Mouse (Mus musculus) layer of hippocampus, postnatal 36 days (tissue): Measurements from ENCODE around the gene Dusp3. TPM values are rescaled to one million over a fixed set of nuclear protein-coding genes. Genes with fewer than 3 reads are reported as not detected.

Experiments
- DNase-seq, 2 experiments: peaks; one replicate each; pipeline ENCODE4 v3.0.0; 2022
- total RNA-seq, 2 experiments: library from RNA; stranded (reverse); gene quantifications; 2 replicates each; pipeline ENCODE4 v1.2.3; 2021

Gene Dusp3
- total RNA-seq, result 100 to 1,000 TPM; 138 to 158 TPM

DNA sequence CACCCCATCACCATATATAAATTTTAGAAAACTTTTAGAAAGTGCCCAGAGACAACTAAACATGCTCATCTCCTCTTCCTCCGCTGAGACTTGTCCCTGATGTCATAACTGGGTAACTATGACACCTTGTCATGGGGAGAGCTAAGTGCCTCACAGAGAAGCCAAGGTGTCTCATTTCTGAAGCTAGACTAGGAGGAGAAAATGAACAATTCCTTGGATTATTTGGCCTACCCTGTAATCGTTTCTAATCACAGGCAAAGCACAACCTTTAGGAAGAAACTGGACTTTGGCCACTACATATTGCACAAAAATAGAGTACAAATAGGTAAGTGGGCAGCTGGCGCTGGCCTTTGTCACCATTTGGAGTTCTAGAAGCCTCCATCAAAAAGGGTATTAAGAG is at the start of gene Dusp3:
Gene Dusp3, minus strand, starts transcription at position 101 of the 400 bp plus-strand sequence.
- no peak for DNase-seq

DNA sequence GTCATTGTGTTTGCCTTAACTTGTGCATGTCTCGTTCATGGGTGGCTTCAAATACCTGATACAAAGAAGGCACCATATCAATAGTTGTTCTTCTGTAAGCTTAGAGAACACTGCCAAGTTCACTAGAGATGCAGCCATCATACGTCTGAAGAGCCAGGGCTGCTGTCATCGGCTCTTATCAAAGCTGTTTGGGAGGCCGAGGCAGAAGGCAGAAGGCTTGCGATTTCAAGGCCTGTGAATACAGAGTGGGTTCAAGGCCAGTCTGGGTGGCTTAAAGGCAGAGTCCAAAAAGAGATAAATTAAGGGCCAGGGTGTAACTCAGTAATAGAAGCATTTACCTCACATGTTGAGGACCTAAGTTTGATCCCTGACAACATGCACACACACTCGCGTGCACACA is 49.5 kb upstream of the Dusp3 start:
- no peak for DNase-seq

DNA sequence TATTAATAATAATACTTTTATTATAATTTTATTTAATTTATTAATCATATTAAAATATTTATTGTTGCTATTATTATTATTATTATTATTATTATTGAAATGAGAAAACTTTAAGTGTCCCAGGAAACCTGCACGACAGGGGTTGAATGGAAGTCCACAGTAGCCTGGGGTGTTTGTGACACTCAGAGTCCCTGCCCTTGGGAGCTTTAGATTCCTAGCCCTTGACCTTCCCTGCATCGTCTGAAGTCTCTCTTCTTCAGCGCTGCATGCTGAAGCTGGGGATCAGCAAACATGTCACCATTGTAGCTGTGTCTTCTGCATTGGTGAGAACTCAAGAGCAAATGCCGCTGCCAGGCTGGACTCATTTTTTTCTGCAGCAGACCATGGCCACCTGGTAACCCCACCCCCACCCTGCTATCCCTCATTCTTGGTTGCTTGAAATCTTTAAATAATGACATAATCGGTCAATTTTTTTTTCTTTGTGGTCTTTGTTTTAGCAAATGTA is 48.7 kb upstream of the Dusp3 start:
- no peak for DNase-seq

DNA sequence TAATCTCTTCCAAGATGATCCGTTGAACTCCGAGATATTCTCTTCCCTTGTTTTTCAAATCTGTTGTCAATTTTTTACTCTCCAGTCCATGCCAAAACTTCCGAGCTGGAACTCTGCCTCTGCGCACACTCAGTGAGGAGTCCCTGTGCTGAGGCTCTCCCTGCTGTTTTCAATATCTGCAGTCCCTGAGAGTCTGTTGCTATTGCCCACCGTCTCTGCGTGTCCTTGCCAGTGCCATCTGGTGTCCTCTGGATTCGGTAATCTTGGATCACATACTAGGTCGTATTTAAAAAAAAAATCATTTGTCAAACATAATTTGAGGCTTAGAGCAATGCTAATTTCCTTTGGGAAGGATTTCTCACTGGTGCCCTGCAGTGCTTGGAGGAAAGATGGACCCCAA is 48.1 kb upstream of the Dusp3 start:
- peak; percentile 46 to 54 for DNase-seq

DNA sequence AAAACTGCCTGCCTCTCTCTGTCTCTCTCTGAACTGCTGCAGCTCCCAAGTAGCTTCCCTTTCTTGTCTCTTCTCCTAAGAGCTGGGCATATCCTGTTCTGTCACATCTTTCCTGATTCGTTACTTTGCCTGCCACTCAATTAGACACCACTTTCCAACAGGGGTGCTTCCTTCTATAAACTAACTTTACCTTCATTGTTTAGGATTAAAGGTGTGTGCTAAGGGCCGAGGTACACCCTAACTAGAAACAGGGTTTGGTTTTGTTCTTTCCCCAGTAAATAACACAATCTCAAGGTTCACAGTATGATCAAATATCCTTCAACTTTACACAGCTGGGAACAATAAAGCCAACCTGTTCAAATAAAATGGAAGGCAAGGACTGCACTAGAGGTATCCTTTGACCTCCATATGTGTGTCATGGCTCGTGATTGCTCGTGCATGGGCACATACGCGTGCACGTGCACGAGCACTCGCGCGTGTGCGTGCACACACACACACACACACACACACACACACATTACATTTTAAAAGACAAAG is 46.3 kb upstream of the Dusp3 start:
- DNase-seq, result no peak

DNA sequence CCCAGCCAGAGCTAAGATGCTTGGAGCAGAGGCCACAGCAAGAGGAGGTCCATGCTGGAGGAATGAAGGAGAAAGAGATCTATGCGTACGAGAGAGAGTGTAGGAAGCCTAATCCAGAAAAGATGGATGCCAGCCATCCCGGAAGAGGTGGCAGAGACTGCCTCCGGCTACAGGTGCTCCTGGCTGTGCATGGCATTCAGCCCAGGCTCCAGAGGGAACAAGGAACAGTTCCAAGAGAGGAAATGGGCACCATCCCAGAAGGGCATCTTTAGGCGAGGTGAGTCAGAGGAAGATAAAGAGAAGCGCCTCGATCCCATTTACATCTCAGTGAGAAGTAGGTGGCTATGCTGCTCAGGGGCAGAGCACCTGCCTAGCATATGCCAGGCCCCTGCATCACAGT is 44.3 kb upstream of the Dusp3 start:
- DNase-seq, result no peak

DNA sequence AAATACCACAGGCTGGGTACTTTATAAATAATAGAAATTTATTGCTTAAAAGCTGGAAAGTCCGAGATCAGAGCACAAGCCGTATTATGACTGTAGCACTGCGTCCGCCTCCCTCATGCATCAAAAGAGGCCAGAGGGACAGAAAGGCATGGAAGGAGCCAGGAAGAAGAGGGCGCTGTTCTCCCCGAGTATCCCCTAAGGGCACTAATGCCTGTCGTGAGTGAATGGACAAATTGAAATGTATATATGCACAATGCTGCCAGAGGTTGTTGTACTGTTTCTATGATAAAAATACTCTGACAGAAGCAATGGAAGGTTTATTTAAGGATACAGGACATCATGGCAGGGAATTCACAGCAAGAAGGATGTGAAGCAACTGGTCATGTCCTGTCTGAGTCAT is 43.2 kb upstream of the Dusp3 start:
- no peak for DNase-seq

DNA sequence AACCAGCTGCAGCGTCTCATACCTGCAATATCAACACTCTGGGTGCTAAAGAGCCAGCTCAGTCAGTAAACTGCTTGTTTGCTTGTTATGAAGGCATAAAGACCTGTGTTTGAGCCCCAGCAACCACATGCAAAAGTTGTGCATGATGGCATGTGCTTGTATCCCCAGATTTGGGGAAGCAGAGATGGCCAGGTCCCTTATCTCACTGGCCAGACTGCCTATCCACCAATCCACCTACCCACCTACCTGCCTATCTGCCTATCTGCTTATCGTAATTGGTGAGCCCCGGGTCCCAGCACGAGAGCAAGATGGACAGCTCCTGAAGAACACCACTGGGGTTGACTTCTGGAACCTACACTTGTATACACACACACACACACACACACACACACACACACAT is 42.5 kb upstream of the Dusp3 start:
- DNase-seq, result no peak

DNA sequence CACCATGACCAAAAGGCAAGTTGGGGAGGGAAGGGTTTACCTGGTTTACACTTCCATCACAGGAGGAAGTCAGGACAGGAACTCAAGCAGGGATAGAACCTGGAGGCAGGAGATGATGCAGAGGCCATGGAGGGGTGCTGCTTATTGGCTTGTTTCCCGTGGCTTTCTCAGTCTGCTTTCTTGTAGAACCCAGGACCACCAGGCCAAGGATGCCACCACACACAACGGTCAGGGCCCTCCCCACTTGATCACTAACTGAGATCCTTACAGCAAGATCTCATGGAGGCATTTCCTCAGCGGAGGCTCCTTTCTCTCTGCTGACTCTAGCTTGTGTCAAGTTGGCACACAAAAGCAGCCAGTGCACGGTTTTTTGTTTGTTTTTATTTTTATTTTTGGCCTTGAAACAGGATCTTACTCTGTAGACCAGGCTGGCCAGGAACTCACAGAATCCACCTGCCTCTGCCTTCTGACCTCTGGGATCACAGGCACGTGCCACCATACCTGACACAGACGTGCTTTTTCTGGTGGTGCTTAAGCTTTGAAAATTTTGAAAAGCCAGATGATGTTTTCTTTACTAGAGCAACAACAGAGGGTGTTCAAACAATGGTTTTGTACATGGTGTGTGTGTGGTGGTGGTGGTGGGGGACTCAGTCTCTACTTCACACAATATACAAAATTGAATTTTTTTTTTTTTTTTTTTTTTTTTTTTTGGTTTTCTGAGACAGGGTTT is 41.4 kb upstream of the Dusp3 start, which contains the start of gene Mpp3:
Gene Mpp3, minus strand, starts transcription at position 375 of the 730 bp plus-strand sequence.
- no peak for DNase-seq

DNA sequence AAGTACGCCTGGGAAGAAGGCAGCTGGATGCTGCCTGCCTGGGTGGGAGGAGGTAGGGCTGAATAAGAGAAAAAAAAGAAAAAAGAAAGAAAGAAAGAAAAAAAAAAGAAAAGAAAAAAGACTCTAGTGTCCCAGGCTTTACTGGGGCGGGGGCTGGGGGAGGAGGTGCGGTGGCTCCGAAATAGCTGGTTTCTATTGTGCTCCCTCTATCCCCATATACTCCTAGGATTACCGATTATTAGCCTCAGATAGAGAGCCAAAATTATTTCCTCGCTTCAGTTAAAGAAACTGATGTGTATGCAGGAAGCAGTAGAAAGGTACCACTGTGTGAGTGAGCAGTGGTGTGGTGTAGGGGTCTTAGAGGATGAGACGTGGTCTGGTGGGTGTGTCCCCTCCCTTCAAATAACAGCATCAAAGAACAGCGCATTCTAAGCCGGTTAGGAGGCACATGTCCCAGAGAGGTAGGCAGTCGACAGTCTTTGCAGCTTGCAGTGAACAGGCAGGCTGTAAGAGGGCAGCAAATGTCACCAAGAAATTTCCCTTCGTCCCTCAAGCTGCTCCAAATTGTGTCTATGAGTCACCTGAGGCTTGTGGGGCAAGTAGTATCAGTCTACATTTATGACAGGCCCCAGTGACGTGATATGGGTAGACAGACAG is 40.7 kb upstream of the Dusp3 start:
- DNase-seq, result no peak

DNA sequence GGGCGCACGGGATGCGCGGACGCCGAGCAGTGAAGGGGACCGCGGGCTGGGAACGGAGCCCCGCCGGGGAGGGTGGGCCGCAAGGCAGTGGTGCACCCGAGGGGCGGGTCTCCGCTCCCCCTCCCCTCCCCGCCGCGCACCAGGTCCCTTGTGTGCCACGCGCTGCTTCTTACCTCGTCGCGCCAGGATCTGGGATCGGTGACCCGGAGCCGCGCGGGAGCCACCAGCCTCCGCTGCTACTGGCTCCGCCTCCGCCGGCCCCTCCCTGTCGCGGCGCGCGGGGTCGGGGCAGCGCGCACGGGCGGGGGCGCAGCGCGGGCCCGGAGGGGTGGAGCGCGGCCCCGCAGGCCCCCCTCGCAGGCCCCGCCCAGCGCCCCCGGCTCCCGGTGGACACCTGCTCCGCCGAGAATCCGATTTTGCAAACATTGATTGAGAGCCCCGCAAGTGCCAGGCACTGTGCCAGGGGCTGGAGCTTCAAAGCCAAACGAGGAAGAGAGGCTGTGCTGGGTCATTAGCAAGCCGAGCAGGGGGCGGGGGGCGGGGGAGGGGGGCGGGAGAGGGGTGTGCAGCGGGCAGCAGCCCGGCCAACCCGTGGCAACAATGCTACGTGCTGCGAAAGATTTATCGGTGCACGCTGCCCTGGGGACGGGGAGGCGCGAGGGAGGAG is 40.0 kb upstream of the Dusp3 start:
- peak; percentile 65 to 70 for DNase-seq

DNA sequence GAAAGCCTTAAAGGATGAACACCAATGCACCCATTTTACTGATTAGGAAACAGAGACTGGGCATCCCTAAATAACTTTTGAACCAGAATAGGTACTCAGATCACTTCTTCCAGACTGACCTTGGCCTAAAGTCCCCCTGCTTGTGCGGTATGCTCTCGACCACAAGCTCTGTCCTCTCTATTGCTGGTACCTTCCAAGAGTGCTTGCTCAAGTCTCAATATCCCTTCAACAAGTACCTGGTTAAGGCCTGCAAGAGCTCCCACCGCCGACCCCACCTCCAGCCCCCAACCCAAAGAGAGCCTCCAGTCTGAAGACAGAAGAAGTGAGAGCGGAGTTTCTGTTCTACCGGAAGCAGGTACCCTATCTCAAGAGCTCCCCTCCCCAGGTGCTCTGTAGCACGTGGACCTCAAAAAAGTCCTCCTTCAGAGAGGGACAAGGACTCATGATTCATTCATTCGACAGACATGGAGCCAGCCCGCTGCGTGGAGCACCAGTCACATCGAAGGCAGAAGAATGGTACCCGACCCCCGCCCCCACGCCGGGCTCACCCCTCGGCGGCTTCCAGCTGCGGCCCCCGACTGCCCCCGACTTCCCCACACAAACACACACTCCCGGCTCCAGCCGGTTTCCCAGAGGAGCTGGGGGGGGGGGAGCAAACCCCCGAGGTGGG is 39.3 kb upstream of the Dusp3 start:
- DNase-seq, result no peak

DNA sequence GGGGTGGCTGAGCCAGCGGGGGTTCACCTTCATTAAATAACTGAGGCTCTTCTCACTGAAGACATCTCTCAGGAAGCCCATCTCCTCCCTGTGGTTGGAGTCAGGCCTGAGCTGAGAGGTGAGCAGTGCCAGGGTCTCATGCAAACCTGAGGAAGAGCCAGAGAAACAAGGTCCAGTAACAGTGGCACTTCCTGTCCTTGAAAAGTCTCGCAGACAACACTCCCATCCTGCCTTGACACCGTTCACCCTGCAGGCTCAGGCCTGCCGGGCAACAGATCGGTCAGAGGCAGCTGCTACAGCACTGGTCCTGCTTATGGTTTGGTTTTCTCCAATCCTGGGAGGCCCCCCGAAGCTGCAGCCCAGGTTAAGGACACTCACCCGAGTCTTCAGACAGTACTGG is 38.5 kb upstream of the Dusp3 start:
- DNase-seq, result no peak

DNA sequence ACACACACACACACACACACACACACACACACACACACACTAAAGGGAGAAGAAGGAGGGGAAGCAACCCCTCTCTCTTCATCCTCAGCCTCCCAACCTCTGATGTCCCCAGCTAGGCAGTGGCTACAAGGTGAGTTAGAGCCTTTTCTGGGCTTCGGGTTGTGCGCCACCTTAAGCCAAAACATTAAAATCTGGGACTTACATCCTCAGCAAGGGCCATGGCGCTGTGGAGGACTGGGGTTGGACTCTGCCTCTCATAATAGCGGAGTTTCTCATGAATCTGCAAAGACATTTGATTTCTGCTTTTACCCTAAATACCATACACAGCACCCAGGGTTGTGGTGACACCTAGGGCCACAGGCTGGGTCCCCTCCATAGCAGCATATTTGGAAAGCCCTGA is 38.1 kb upstream of the Dusp3 start:
- no peak for DNase-seq

DNA sequence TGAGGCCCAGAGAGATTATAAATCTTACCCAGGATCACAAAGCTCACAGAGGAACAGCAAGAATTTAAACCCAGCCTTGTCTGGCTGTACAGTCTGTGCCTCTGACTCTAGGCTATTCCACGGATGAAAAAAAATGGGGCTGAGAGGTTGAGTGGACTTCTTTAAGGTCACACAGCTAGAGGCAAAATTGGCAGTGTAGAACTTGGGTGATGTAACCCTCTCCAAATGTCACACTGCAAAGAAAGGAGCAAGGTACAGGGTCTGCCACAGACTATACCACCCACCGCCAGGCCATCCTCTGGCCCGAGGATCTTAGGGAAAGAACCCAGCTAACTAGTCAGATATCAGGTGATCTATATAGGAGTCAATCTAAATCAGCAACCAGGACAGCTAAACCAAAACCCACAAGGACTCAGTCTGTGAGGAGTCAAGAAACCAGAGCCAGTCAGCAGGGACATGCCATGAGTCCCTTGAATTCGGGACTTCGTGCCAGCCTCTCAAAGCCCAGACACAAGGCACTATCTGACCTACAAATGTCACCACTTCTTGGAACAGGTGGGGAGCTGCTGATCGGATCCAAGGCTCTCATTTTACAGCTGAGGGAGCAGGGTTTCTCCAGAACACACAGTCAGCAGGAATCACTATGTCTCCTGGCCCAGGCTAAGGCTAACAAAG is 37.4 kb upstream of the Dusp3 start:
- DNase-seq, result no peak

DNA sequence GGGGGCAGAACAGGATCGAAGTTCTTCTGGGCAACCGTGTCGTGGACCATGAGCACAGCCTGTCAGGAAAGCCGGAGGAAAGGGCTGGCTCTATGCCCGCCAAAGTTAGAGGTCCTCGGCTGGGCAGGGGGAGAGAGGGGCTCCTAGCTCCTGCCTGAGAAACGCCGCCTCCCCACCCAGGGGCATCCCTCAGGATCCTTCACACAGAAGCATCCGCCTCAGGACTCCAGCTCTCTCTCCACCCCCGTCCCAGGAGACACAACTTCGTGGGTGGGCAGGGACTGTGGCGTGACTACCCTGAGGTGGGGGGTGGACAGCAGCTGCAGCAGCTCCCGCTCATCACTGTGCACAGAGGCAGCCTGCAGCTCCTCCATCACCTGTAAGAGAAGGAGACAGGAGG is 36.6 kb upstream of the Dusp3 start:
- no peak for DNase-seq

DNA sequence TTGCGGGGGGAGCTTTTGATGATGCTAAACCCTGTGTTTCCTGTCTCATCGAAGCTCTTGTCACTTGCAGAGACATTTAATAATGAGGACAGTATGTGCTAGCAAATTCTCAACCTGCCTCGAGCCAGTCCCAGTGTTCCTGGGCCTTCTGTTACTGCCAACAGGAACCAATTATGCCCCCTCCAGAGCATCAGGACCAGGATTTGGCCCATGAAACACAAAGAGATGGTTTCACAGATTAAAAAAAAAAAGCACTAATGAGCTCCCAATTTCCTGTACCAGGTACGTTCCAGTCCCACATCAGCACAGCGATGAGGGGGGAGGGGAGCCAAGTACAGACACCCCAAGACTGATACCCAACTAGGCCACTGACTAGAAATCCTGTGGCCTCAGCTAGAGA is 34.4 kb upstream of the Dusp3 start:
- DNase-seq, result no peak

DNA sequence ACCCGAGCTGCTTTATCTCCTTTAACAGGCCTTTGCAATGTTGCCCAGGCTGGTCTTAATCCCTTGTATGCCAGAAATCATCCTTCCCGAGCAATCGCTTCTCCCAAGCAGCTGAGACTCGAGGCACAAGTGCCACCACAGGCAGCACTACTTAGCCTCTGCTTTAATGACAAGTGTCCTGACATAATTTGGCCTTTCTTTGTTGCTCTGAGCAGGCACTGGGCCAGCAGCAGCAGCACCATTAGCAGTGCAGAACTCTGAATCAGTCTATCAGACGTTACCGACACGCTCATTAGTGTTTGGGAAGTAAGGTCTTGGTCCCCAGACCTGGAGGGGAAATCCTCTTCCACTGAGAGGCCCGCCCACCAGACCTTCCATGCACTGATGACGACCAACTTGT is 32.9 kb upstream of the Dusp3 start:
- no peak for DNase-seq

DNA sequence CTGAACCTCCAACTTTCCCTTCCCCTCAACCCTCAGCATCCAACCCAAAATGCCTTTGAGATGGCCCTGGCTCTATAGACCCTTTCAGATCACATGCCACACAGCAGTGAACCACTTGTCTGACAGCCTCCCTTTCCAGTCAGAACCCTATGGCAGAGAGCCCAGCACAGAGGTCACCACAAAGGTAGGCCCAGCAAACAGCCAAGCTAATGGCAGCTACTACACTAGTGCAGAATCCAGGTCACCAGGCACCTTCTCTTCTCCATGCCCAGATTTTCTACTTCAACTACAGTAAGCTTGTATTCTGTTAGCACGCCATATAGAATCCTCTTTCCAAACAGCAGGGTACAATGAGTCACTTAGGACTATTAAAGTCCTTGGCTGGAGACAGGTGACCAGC is 29.3 kb upstream of the Dusp3 start:
- no peak for DNase-seq

DNA sequence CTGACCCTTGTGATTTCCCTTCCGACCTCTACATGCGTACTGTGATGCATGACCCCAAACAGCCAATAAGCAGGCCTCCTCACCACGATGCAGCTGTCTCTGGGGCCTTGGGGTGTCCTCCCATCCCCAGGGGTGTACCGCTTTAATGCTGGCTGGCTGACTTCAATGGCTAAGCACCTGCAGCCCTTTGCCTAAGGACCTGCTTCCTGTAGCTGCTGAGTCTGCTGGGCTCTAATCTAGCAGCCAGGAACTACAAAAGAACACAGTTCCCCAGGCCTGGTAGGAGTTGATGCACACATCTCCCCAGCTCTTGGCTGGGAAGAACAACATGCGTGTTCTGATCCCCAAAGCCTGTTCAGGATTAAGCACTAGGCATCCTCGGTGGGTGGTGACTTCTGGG is 28.7 kb upstream of the Dusp3 start:
- no peak for DNase-seq

DNA sequence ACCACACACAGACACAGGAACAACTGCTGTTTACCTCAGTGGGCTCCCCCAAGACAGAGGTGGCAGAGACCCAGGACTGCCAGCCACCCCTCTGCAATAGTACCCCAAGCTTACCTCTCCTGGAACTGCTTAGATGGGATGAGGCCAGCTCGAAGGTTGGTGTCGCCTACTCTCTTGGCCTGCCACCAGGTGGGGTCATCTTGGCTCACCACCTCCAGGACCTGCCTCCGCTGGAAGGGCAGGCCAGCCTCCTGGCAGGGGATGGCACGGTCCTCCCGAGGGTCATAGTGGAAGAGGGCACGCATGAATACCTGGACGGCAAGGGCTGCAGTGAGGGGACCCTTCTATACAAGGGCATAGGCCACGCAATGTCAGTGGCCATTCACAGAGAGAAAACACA is 26.4 kb upstream of the Dusp3 start:
- no peak for DNase-seq

DNA sequence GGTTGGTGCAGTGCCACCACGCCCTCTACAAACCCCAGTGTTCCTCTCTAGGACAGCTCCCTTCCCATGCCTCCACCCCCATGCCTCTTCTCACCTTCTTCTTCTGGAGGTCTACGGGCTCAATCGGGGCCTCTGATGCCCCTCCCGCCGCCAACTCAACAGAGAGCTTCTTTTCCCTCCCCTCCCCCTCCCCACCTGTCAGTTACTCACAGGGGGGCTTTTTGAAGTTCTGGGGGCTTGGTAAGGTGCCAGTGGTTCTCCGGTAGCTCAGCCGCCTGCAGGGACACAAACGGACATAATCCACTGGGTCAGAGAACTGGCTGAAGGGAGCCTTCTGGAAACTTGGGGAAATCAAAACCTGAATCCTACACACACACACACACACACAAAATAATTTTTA is 24.7 kb upstream of the Dusp3 start:
- DNase-seq, result no peak
